Mouse (Mus musculus) bone marrow, adult 2 months (tissue): ENCODE data around the gene Cacng7.

Source experiments
- CTCF ChIP-seq: fragments of 200-500 bp; IDR thresholded peaks from 2 replicates; pipeline ENCODE4 v1.5.1; 2011; ENCODE audit warnings: low read length, control low read depth; ENCODE audit not compliant: control insufficient read depth, insufficient read depth
- POLR2A ChIP-seq: fragments of 200-500 bp; IDR thresholded peaks from 2 replicates; pipeline ENCODE4 v1.6.1; 2011; ENCODE audit warnings: low read depth, mild to moderate bottlenecking, control low read depth, low read length, borderline replicate concordance; ENCODE audit not compliant: control insufficient read depth

DNA sequence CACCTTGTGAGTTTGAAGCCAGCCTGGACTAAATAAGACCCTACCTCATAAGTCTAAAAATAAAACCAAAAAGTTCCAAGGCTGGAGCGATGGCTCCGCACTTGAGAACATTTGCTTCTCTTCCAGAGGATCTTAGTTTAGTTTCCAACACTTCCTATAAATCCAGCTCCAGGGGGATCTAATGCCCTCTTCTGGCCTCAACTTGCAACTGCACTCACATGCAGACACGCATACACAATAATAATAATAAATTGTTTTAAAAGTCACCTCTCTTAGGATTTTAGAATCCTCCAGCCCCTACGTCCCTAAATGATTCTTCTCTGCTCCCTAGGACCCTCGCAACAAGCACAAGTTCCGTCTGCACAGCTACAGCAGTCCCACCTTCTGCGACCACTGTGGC, 22.5 kb upstream of the Cacng7 start:
- no peak for TF ChIP-seq CTCF
- TF ChIP-seq POLR2A = no peak
